Mouse (Mus musculus) liver, adult 2 months (tissue): ENCODE measurements around the gene E2f1. TPM values are rescaled to one million over a fixed set of nuclear protein-coding genes. Genes with fewer than 3 reads are reported as not detected.
A peak's percentile ranks its signal among the peaks of the same experiment; 100 is the strongest.

ENCODE experiments used
- DNase-seq: peaks from one replicate; pipeline ENCODE4 v3.0.0-alpha.2; 2011; ENCODE audit warnings: low read depth, low spot score; ENCODE audit errors: extremely low read depth
- H3K27ac ChIP-seq: fragments of 200-500 bp; replicated peaks from 2 replicates; pipeline ENCODE4 v1.5.1; 2012; ENCODE audit warnings: low read depth, mild to moderate bottlenecking, control low read depth, inconsistent platforms, low read length; ENCODE audit not compliant: insufficient read depth
- H3K27me3 ChIP-seq: fragments of 200-500 bp; 2 replicates; pipeline ENCODE4 v1.6.1; 2012; ENCODE audit warnings: mild to moderate bottlenecking, moderate library complexity, low read length, inconsistent platforms; ENCODE audit not compliant: control insufficient read depth, insufficient read depth
- H3K36me3 ChIP-seq: fragments of 200-500 bp; 2 replicates; pipeline ENCODE4 v1.6.1; 2012; ENCODE audit warnings: low read length, inconsistent platforms; ENCODE audit not compliant: control insufficient read depth, insufficient read depth
- H3K4me1 ChIP-seq: fragments of 200-500 bp; 2 replicates; pipeline ENCODE4 v1.6.1; 2011; ENCODE audit warnings: low read length; ENCODE audit not compliant: control insufficient read depth, insufficient read depth
- H3K4me3 ChIP-seq: fragments of 200-500 bp; 2 replicates; pipeline ENCODE4 v1.5.1; 2011; ENCODE audit warnings: low read depth, mild to moderate bottlenecking, control low read depth, low read length, moderate library complexity; ENCODE audit not compliant: insufficient read depth
- H3K79me2 ChIP-seq: fragments of 200-500 bp; 2 replicates; pipeline ENCODE4 v1.6.1; 2012; ENCODE audit warnings: inconsistent platforms, mild to moderate bottlenecking, low read length, moderate library complexity; ENCODE audit not compliant: control insufficient read depth, insufficient read depth
- H3K9ac ChIP-seq: fragments of 200-500 bp; 2 replicates; pipeline ENCODE4 v1.6.1; 2012; ENCODE audit warnings: low read depth, mild to moderate bottlenecking, control low read depth, inconsistent platforms, low read length
- CTCF ChIP-seq: fragments of 200-500 bp; IDR thresholded peaks from 2 replicates; pipeline ENCODE4 v1.5.1; 2011; ENCODE audit warnings: low read depth, low read length, control low read depth
- POLR2A ChIP-seq: fragments of 200-500 bp; IDR thresholded peaks from 2 replicates; pipeline ENCODE4 v1.6.1; 2011; ENCODE audit warnings: low read length, control low read depth; ENCODE audit not compliant: insufficient read depth; ENCODE audit errors: extremely low read depth
- WGBS: fragments of 180-500 bp; shearing (Covaris S2); methylation state at CpG from one replicate; pipeline ENCODE4 v1.1.7; 2018; 5-methylcytosine and 5-hydroxymethylcytosine counted together
- polyA plus RNA-seq: library from polyadenylated mRNA; depleted of rRNA; stranded (reverse); fragments of >200 nt; gene quantifications from 2 replicates; pipeline ENCODE4 v1.2.3, GENCODE M21; 2012
- total RNA-seq: library from RNA; depleted of rRNA; stranded (reverse); fragments of >200 nt; gene quantifications from 2 replicates; pipeline ENCODE4 v1.2.3, GENCODE M21; 2014

Gene E2f1
- total and polyA plus RNA-seq, 2 experiments, result 1.1 to 2.4 TPM

- H3K4me3 ChIP-seq, result no peak overlapping the region
- H3K27ac ChIP-seq, result no peak overlapping the region
- no peaks in the 10 kb centered on the region for H3K27me3 ChIP-seq
- no peak for DNase-seq
- H3K36me3 ChIP-seq, result no peaks in the 10 kb centered on the region
- 96% methylated on average over 3 of the region's 3 CpGs for WGBS
- TF ChIP-seq POLR2A, result no peak
- TF ChIP-seq CTCF, result no peak
- peaks cover 2% of the 10 kb centered on the region; the same call in 1 of the 2 replicates for H3K4me1 ChIP-seq
- no peak overlapping the region for H3K9ac ChIP-seq
- no peaks in the 10 kb centered on the region for H3K79me2 ChIP-seq
Observed at GRCm38 (mm10) chr2:154565562-154565961, 4.1 kb downstream of the E2f1 start.

GRCm38 (mm10) chr2:154563612-154564170 lies 6.0 kb downstream of the E2f1 start:
- H3K27ac ChIP-seq, result no peak overlapping the region
- H3K4me3 ChIP-seq, result no peak overlapping the region
- H3K36me3 ChIP-seq, result no peaks in the 10 kb centered on the region
- peaks cover 2% of the 10 kb centered on the region; the same call in 1 of the 2 replicates for H3K4me1 ChIP-seq
- H3K27me3 ChIP-seq, result no peaks in the 10 kb centered on the region
- no peak for DNase-seq
- TF ChIP-seq POLR2A (no peak), CTCF (no peak)
- 95% methylated on average over 22 of the region's 22 CpGs for WGBS
- no peaks in the 10 kb centered on the region for H3K79me2 ChIP-seq
- H3K9ac ChIP-seq, result no peak overlapping the region

DNA sequence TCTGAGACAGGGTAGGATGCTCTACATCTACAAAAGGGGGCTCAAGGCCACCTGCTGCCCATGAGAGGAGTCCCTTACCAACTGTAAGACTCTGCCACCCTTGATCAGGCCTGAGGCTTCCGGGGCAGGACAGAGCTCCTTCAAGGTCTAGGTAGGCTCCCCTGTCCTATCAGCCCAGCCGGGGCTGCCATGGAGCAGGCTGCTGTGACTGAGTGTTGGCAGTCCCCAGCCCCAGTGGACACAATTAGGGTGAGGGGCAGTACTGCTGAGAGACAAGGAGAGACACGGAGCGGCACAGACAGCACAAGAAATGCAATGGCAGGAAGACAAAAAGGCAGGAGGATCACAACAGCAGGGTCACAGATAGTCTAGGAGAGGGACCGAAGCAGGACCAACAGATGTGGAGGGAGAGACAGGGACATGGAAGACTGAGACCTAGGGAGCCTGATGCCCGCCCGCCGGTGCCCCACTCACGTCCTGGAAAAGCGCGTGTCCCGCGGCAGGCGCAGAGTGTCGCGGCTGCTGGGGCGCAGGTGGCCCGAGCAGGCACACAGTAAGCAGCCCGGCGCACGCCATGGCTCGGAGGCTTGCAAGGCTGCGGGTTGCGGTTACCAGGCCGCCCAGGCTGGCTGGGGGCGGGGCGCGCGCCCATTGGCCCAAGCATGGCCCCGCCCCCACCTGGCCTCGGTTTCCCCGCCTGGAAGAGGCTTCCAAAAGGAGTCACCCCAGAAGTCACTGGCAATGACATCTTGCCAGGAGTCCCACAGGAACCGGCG lies 11.2 kb downstream of the E2f1 start, which contains the start of gene Necab3:
TSS of gene Necab3 (minus strand) at position 627 of the 776 bp plus-strand sequence.
- DNase-seq, result peak; percentile 29
- H3K9ac ChIP-seq, result peak within 1 kb of the TSS; percentile 41; the same call in 1 of the 2 replicates

GRCm38 (mm10) chr2:154557184-154557832 lies 12.4 kb downstream of the E2f1 start:
- H3K4me1 ChIP-seq, result peaks cover 6% of the 10 kb centered on the region
- no peaks in the 10 kb centered on the region for H3K36me3 ChIP-seq
- H3K27me3 ChIP-seq, result no peaks in the 10 kb centered on the region
- TF ChIP-seq POLR2A (no peak), CTCF (no peak)
- H3K9ac ChIP-seq, result no peak overlapping the region
- no peak overlapping the region for H3K4me3 ChIP-seq
- H3K27ac ChIP-seq, result no peak overlapping the region
- no peak for DNase-seq
- 47% methylated on average over 5 of the region's 5 CpGs for WGBS
- H3K79me2 ChIP-seq, result no peaks in the 10 kb centered on the region

More for the DNA sequence above, 11.2 kb downstream of the E2f1 start, which contains the start of gene Necab3:
- Histone ChIP-seq H3K27ac (no peak within 1 kb of the TSS), H3K36me3 (no peaks in the 10 kb centered on the region), H3K4me1 (peaks cover 2% of the 10 kb centered on the region; the same call in 1 of the 2 replicates), H3K27me3 (no peaks in the 10 kb centered on the region), H3K79me2 (no peaks in the 10 kb centered on the region), H3K4me3 (peak within 1 kb of the TSS; percentile 40; the same call in 1 of the 2 replicates)
- 17% methylated on average over 34 of the region's 34 CpGs for WGBS
- TF ChIP-seq POLR2A, result no peak
- TF ChIP-seq CTCF, result no peak

GRCm38 (mm10) chr2:154555235-154555634 lies 14.5 kb downstream of the E2f1 start:
- H3K4me1 ChIP-seq, result peaks cover 8% of the 10 kb centered on the region
- H3K36me3 ChIP-seq, result no peaks in the 10 kb centered on the region
- peaks cover 2% of the 10 kb centered on the region; the same call in 1 of the 2 replicates for H3K27me3 ChIP-seq
- 85% methylated on average over 6 of the region's 6 CpGs for WGBS
- no peaks in the 10 kb centered on the region for H3K79me2 ChIP-seq
- H3K9ac ChIP-seq, result no peak overlapping the region
- no peak overlapping the region for H3K27ac ChIP-seq
- H3K4me3 ChIP-seq, result no peak overlapping the region
- TF ChIP-seq POLR2A (no peak), CTCF (no peak)
- no peak for DNase-seq
